Mouse (Mus musculus): Measurements from ENCODE around the gene BC053393. TPM values are rescaled to one million over a fixed set of nuclear protein-coding genes. Genes with fewer than 3 reads are reported as not detected.
"Not testable (repeated sequence)": the region's sequence is repeated elsewhere in the genome, so short reads cannot be mapped to it uniquely, and the experiment has no call there.

The BC053393 gene
- polyA plus RNA-seq, 1 experiment from 2014 or later = not detected

GRCm38 (mm10) chr11:46631635-46632034 is 60.3 kb downstream of the BC053393 start:
- no peak overlapping the region for H3K27ac ChIP-seq (ENCODE audit: low read length)
- 33% methylated on average over 3 of the region's 3 CpGs for WGBS
- 0 out of 2 replicates have a peak, but pooled peaks have one; percentile 37 for ATAC-seq (ENCODE audit: insufficient read depth, low FRiP score)

GRCm38 (mm10) chr11:46635516-46635915 is 64.2 kb downstream of the BC053393 start:
- not testable (repeated sequence) for H3K9ac ChIP-seq (ENCODE audit: low read length); H3K4me1 ChIP-seq (ENCODE audit: control insufficient read depth, insufficient read depth, low read length); H3K27ac ChIP-seq (ENCODE audit: low read length); H3K4me2 ChIP-seq (ENCODE audit: low read depth, low read length); H3K4me3 ChIP-seq (replicated peaks; ENCODE audit: low read length); ATAC-seq (ENCODE audit: insufficient read depth, low FRiP score); H3K27me3 ChIP-seq (ENCODE audit: control insufficient read depth, insufficient read depth, low read length); H3K9me3 ChIP-seq (replicated peaks; ENCODE audit: control insufficient read depth, low read length); H3K36me3 ChIP-seq (ENCODE audit: control insufficient read depth, insufficient read depth, low read length)
- WGBS = 89% methylated on average over 4 of the region's 4 CpGs

More at GRCm38 (mm10) chr11:46631635-46632034, 60.3 kb downstream of the BC053393 start:
- no peaks in the 10 kb centered on the region for H3K9me3 ChIP-seq (replicated peaks; ENCODE audit: control insufficient read depth, low read length)
- no peak overlapping the region for H3K4me3 ChIP-seq (replicated peaks; ENCODE audit: low read length)
- no peaks in the 10 kb centered on the region for H3K27me3 ChIP-seq (ENCODE audit: control insufficient read depth, insufficient read depth, low read length)
- H3K4me2 ChIP-seq (ENCODE audit: low read depth, low read length) = no peak overlapping the region
- H3K36me3 ChIP-seq (ENCODE audit: control insufficient read depth, insufficient read depth, low read length) = no peaks in the 10 kb centered on the region
- H3K9ac ChIP-seq (ENCODE audit: low read length) = no peak overlapping the region
- no peaks in the 10 kb centered on the region for H3K4me1 ChIP-seq (ENCODE audit: control insufficient read depth, insufficient read depth, low read length)

- Histone ChIP-seq H3K4me1 (ENCODE audit: control insufficient read depth, insufficient read depth, low read length) (no peaks in the 10 kb centered on the region), H3K27me3 (ENCODE audit: control insufficient read depth, insufficient read depth, low read length) (no peaks in the 10 kb centered on the region), H3K36me3 (ENCODE audit: control insufficient read depth, insufficient read depth, low read length) (no peaks in the 10 kb centered on the region), H3K9me3 (replicated peaks; ENCODE audit: control insufficient read depth, low read length) (no peaks in the 10 kb centered on the region), H3K4me3 (replicated peaks; ENCODE audit: low read length) (no peak overlapping the region), H3K27ac (ENCODE audit: low read length) (no peak overlapping the region), H3K9ac (ENCODE audit: low read length) (no peak overlapping the region), H3K4me2 (ENCODE audit: low read depth, low read length) (no peak overlapping the region)
- 61% methylated on average over 3 of the region's 3 CpGs for WGBS
- ATAC-seq (ENCODE audit: insufficient read depth, low FRiP score) = no peak
Measured at GRCm38 (mm10) chr11:46636568-46636967, 65.2 kb downstream of the BC053393 start.

Other genes starting within 250 kb of the BC053393 start
- 0.32 and 0.49 TPM in 2 replicates for gene Itk, start 182.0 kb upstream of the BC053393 start, polyA plus RNA-seq (2015; fragmentation: Nextera tagmentation; extraction: Ambion mirVana)
- not detected in 2 replicates for gene Fam71b, start 175.0 kb upstream of the BC053393 start, polyA plus RNA-seq (2015; fragmentation: Nextera tagmentation; extraction: Ambion mirVana)
- 49.4 and 60.3 TPM in 2 replicates for gene Med7, start 134.6 kb upstream of the BC053393 start, polyA plus RNA-seq (2015; fragmentation: Nextera tagmentation; extraction: Ambion mirVana)
- 0.17 and 0.19 TPM in 2 replicates for gene Havcr2, start 116.6 kb upstream of the BC053393 start, polyA plus RNA-seq (2015; fragmentation: Nextera tagmentation; extraction: Ambion mirVana)
- gene Gm12169, start 47.3 kb upstream of the BC053393 start, polyA plus RNA-seq (2015; fragmentation: Nextera tagmentation; extraction: Ambion mirVana) = not detected in 2 replicates
- not detected in 2 replicates for gene Dppa1, start 57.7 kb downstream of the BC053393 start, polyA plus RNA-seq (2015; fragmentation: Nextera tagmentation; extraction: Ambion mirVana)
- 2.1 and 3.3 TPM in 2 replicates for gene Timd2, start 135.5 kb downstream of the BC053393 start, polyA plus RNA-seq (2015; fragmentation: Nextera tagmentation; extraction: Ambion mirVana)
- gene Havcr1, start 163.5 kb downstream of the BC053393 start, polyA plus RNA-seq (2015; fragmentation: Nextera tagmentation; extraction: Ambion mirVana) = not detected in 2 replicates
- 0.47 and 0.66 TPM in 2 replicates for gene Timd4, start 239.3 kb downstream of the BC053393 start, polyA plus RNA-seq (2015; fragmentation: Nextera tagmentation; extraction: Ambion mirVana)

Measured in stomach, embryonic 16.5 days (tissue).